Mouse (Mus musculus): ENCODE results near the gene Psmd4.

DNA sequence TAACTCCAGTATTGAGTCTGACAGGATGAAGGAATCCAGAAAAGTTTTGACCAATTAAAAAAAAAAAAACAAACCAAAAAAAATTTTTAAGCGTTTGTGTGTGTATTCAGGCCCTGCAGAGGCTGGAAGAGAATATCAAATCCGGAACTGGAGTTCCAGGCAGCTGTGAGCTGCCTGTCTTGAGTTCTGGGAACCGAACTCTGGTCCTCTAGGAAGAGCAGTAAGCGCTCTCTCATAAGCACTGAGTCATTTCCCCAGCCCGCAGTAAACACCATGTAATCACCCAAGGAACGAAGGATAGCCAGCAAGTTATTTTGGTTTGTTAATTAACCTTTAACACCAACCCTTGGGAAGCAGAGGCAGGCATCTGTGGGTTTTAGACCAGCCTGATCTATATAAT is 837 bp upstream of the Psmd4 start:
- TF ChIP-seq CTCF (IDR thresholded peaks at IDR 0.05; ENCODE audit: low read depth, low read length) (no peak), POLR2A (IDR thresholded peaks at IDR 0.05; ENCODE audit: insufficient read depth, low read length) (no peak)
